Mouse (Mus musculus) common myeloid progenitor, adult 5-6 weeks (primary cell): ENCODE data around the gene Cmtm3. TPM values are rescaled to one million over a fixed set of nuclear protein-coding genes. Genes with fewer than 3 reads are reported as not detected.

Experiments used
- ATAC-seq: replicated peaks from 2 replicates; pipeline ENCODE4 v1.8.0; 2016; ENCODE audit warnings: low read depth, mild to moderate bottlenecking, moderate TSS enrichment, inconsistent platforms; ENCODE audit not compliant: poor library complexity, severe bottlenecking
- total RNA-seq: library from RNA; stranded (forward); fragments of 200-1000, 187-1606 nt; gene quantifications from 2 replicates; pipeline ENCODE4 v1.2.3, GENCODE M21; 2017

Cmtm3 gene
- total RNA-seq, 1 experiment from 2014 or later, result 15.3 TPM

GRCm38 (mm10) chr8:104341106-104341561 is 1.9 kb downstream of the Cmtm3 start:
- ATAC-seq, result peak; percentile 19

- no peak for ATAC-seq
These were observed 2.5 kb downstream of the Cmtm3 start for GRCm38 (mm10) chr8:104341678-104342077.

- ATAC-seq, result no peak
These were observed 3.2 kb downstream of the Cmtm3 start for GRCm38 (mm10) chr8:104342426-104342825.

- peak; percentile 45 for ATAC-seq
These were observed 4.7 kb downstream of the Cmtm3 start for GRCm38 (mm10) chr8:104343957-104344356.

- ATAC-seq, result no peak
These were observed 5.4 kb downstream of the Cmtm3 start for GRCm38 (mm10) chr8:104344622-104345021.

GRCm38 (mm10) chr8:104346706-104347105 is 7.5 kb downstream of the Cmtm3 start:
- no peak for ATAC-seq

GRCm38 (mm10) chr8:104348971-104349370 is 9.8 kb downstream of the Cmtm3 start:
- no peak for ATAC-seq

GRCm38 (mm10) chr8:104350047-104350446 is 10.8 kb downstream of the Cmtm3 start:
- ATAC-seq, result no peak

- peak; percentile 83 for ATAC-seq
These were observed 14.0 kb downstream of the Cmtm3 start for GRCm38 (mm10) chr8:104353186-104353585.

GRCm38 (mm10) chr8:104354504-104354903 is 15.3 kb downstream of the Cmtm3 start:
- ATAC-seq, result no peak

GRCm38 (mm10) chr8:104358637-104359036 is 19.4 kb downstream of the Cmtm3 start:
- no peak for ATAC-seq

- no peak for ATAC-seq
These were observed 20.7 kb downstream of the Cmtm3 start for GRCm38 (mm10) chr8:104359778-104360456.

GRCm38 (mm10) chr8:104365695-104366094 is 26.5 kb downstream of the Cmtm3 start:
- no peak for ATAC-seq

GRCm38 (mm10) chr8:104367398-104367797 is 28.2 kb downstream of the Cmtm3 start:
- ATAC-seq, result no peak

- no peak for ATAC-seq
These were observed 30.4 kb downstream of the Cmtm3 start for GRCm38 (mm10) chr8:104369591-104369990.

- ATAC-seq, result no peak
These were observed 30.9 kb downstream of the Cmtm3 start for GRCm38 (mm10) chr8:104370071-104370470.

GRCm38 (mm10) chr8:104371121-104371520 is 31.9 kb downstream of the Cmtm3 start:
- no peak for ATAC-seq

GRCm38 (mm10) chr8:104373779-104374178 is 34.6 kb downstream of the Cmtm3 start:
- peak; percentile 58; the same call in 1 of the 2 replicates for ATAC-seq

GRCm38 (mm10) chr8:104374269-104374668 is 35.1 kb downstream of the Cmtm3 start:
- ATAC-seq, result no peak

GRCm38 (mm10) chr8:104374864-104375846 is 35.9 kb downstream of the Cmtm3 start:
- ATAC-seq, result no peak

GRCm38 (mm10) chr8:104375959-104376358 is 36.7 kb downstream of the Cmtm3 start:
- ATAC-seq, result no peak
